Mouse (Mus musculus) limb, embryonic 13.5 days (tissue): Measurements from ENCODE around the gene Csad. TPM values are rescaled to one million over a fixed set of nuclear protein-coding genes. Genes with fewer than 3 reads are reported as not detected.

ENCODE experiments used
- ATAC-seq: fragments of 200-750 bp; cut with Nextera tagmentation; 2 replicates; pipeline ENCODE4 v1.8.0; 2017; ENCODE audit warnings: low read depth, moderate number of reproducible peaks, moderate TSS enrichment; ENCODE audit not compliant: low FRiP score
- H3K27ac ChIP-seq: fragments of 300-500 bp; sonication (generic); 2 replicates; pipeline ENCODE4 v1.5.1; 2015; ENCODE audit warnings: inconsistent platforms, mild to moderate bottlenecking, moderate library complexity
- H3K27me3 ChIP-seq: fragments of 300-500 bp; sonication (generic); 2 replicates; pipeline ENCODE4 v1.6.1; 2015; ENCODE audit warnings: mild to moderate bottlenecking, inconsistent platforms
- H3K36me3 ChIP-seq: fragments of 300-500 bp; sonication (generic); 2 replicates; pipeline ENCODE4 v1.6.1; 2015; ENCODE audit warnings: inconsistent platforms, mild to moderate bottlenecking, moderate library complexity
- H3K4me1 ChIP-seq: fragments of 300-500 bp; sonication (generic); 2 replicates; pipeline ENCODE4 v1.6.1; 2015; ENCODE audit warnings: inconsistent platforms
- H3K4me2 ChIP-seq: fragments of 300-500 bp; sonication (generic); replicated peaks from 2 replicates; pipeline ENCODE4 v1.6.1; 2015; ENCODE audit warnings: inconsistent platforms, mild to moderate bottlenecking, moderate library complexity
- H3K4me3 ChIP-seq: fragments of 300-500 bp; sonication (generic); 2 replicates; pipeline ENCODE4 v1.5.1; 2015; ENCODE audit warnings: moderate library complexity, mild to moderate bottlenecking, inconsistent platforms
- H3K9ac ChIP-seq: fragments of 300-500 bp; sonication (generic); 2 replicates; pipeline ENCODE4 v1.6.1; 2015; ENCODE audit warnings: mild to moderate bottlenecking, inconsistent platforms
- H3K9me3 ChIP-seq: fragments of 300-500 bp; sonication (generic); 2 replicates; pipeline ENCODE4 v1.6.1; 2016; ENCODE audit warnings: inconsistent platforms
- WGBS: fragments of 180-500 bp; shearing (Covaris S2); methylation state at CpG from one replicate; pipeline ENCODE4 v1.1.7; 2015; 5-methylcytosine and 5-hydroxymethylcytosine counted together
- polyA plus RNA-seq: library from polyadenylated mRNA; unstranded; fragments of >200 nt; fragmentation: Nextera tagmentation; extraction: Ambion mirVana; gene quantifications from 2 replicates; pipeline ENCODE4 v1.2.1, GENCODE M21; 2015

Csad gene
- polyA plus RNA-seq, 1 experiment from 2014 or later = 82.1 TPM

- H3K27ac ChIP-seq = no peak overlapping the region
- 86% methylated on average over 9 of the region's 9 CpGs for WGBS
- no peak overlapping the region for H3K4me2 ChIP-seq
- no peaks in the 10 kb centered on the region for H3K27me3 ChIP-seq
- no peak for ATAC-seq
- H3K9me3 ChIP-seq = no peaks in the 10 kb centered on the region
- H3K36me3 ChIP-seq = peaks cover 50% of the 10 kb centered on the region
- no peak overlapping the region for H3K4me3 ChIP-seq
- peaks cover 15% of the 10 kb centered on the region for H3K4me1 ChIP-seq
- no peak overlapping the region for H3K9ac ChIP-seq
Observed at GRCm38 (mm10) chr15:102133314-102133713, 71.2 kb downstream of the Csad start.

Other genes starting within 250 kb of the Csad start
- 7.3 and 7.8 TPM in 2 replicates for gene Krt8, start 200.2 kb downstream of the Csad start, polyA plus RNA-seq
- gene Krt18, start 176.5 kb downstream of the Csad start, polyA plus RNA-seq = 20.9 and 21.2 TPM in 2 replicates
- gene Eif4b, start 131.0 kb downstream of the Csad start, polyA plus RNA-seq = 118 and 120 TPM in 2 replicates
- gene Tns2, start 104.3 kb downstream of the Csad start, polyA plus RNA-seq = 39.8 and 45.3 TPM in 2 replicates
- gene Spryd3, start 68.5 kb downstream of the Csad start, polyA plus RNA-seq = 22.9 and 23.2 TPM in 2 replicates
- gene Igfbp6, start 60.4 kb downstream of the Csad start, polyA plus RNA-seq = 3.9 and 4.4 TPM in 2 replicates
- 0.20 and 0.27 TPM in 2 replicates for gene Soat2, start 54.2 kb downstream of the Csad start, polyA plus RNA-seq
- gene Zfp740, start 1.5 kb downstream of the Csad start, polyA plus RNA-seq = 74.2 and 82.6 TPM in 2 replicates
- gene Itgb7, start 27.2 kb upstream of the Csad start, polyA plus RNA-seq = 3.2 and 3.5 TPM in 2 replicates
- 131 and 145 TPM in 2 replicates for gene Rarg, start 52.8 kb upstream of the Csad start, polyA plus RNA-seq
- gene Gm9918, start 65.8 kb upstream of the Csad start, polyA plus RNA-seq = 1.1 and 1.3 TPM in 2 replicates
- 64.7 and 65.8 TPM in 2 replicates for gene Mfsd5, start 74.7 kb upstream of the Csad start, polyA plus RNA-seq
- gene Espl1, start 91.5 kb upstream of the Csad start, polyA plus RNA-seq = 23.7 and 32.2 TPM in 2 replicates
- gene Pfdn5, start 121.4 kb upstream of the Csad start, polyA plus RNA-seq = 431 and 451 TPM in 2 replicates
- 110 and 116 TPM in 2 replicates for gene Myg1, start 127.0 kb upstream of the Csad start, polyA plus RNA-seq
- 75.9 and 76.6 TPM in 2 replicates for gene Aaas, start 146.0 kb upstream of the Csad start, polyA plus RNA-seq
- 6.0 and 7.4 TPM in 2 replicates for gene Sp7, start 162.5 kb upstream of the Csad start, polyA plus RNA-seq
- gene Sp1, start 201.4 kb upstream of the Csad start, polyA plus RNA-seq = 11.6 and 12.0 TPM in 2 replicates
- gene Amhr2, start 240.6 kb upstream of the Csad start, polyA plus RNA-seq = 0.23 and 0.36 TPM in 2 replicates